Mouse (Mus musculus) ES-E14 (cell line): ENCODE results near the gene Gm10803.

Experiments used
- HCFC1 ChIP-seq: IDR thresholded peaks from 2 replicates; pipeline ENCODE4 v1.6.1; 2012; ENCODE audit warnings: low read length, inconsistent platforms, borderline replicate concordance; ENCODE audit not compliant: insufficient read depth
- MAFK ChIP-seq: IDR thresholded peaks from 2 replicates; pipeline ENCODE4 v1.6.1; 2014; ENCODE audit warnings: mild to moderate bottlenecking, low read depth, low read length, inconsistent platforms; ENCODE audit not compliant: insufficient read depth
- ZC3H11A ChIP-seq: IDR thresholded peaks from 2 replicates; pipeline ENCODE4 v1.6.1; 2012; ENCODE audit warnings: low read depth, mild to moderate bottlenecking, inconsistent platforms, low read length, borderline replicate concordance

DNA sequence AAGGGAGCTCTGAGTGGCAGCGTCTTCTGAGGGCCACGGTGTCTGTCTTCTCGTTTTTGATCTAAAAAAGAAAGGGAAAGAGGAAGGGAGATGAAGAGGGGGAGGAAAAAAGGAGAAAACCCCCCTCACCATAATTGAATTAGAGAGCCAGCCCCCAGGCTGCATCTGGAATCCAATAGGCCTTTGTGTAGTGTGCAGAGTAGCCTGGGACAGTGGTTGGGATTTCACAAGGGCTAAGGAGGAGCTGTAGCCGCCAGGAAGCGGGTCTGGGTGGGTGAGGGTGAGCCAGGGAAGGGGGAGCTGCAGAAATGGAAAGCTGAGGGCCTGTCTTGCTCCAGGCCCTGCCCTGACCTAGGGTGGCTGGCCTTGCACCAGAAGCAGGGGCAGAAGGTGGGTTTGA lies 6.5 kb upstream of the Gm10803 start:
- TF ChIP-seq ZC3H11A (no peak), HCFC1 (no peak), MAFK (no peak)
